Comparison of ENCODE assay signal across 27 mouse cellular contexts in genomic region chr11:118939731-118940130, GRCm38 (mm10). TPM values are rescaled to one million over a fixed set of nuclear protein-coding genes. Genes with fewer than 3 reads are reported as not detected.
DNase-seq lines count a peak whose midpoint lies in the region; ATAC-seq and TF ChIP-seq lines count a peak whose summit lies in the region.
"Had no signal": no experiment of that assay in that cellular context is flagged by ENCODE, and none has a peak within 500 bp of the region (broad histone marks: within the 10 kb centered on the region; RNA-seq: fewer than 3 reads in every experiment).

No protein-coding gene starts in this region.

- 0 out of 2 replicates have a peak, but pooled peaks cover 4% of the 10 kb centered on the region for H3K27me3 ChIP-seq in hindbrain, embryonic 10.5 days (ENCODE audit: insufficient read depth, poor library complexity, severe bottlenecking)
- no peaks in the 10 kb centered on the region for H3K27me3 ChIP-seq in hindbrain, postnatal 0 days (ENCODE audit: insufficient read depth, low read length)
- H3K27me3 ChIP-seq in midbrain, embryonic 13.5 days: no peaks in the 10 kb centered on the region
- no peaks in the 10 kb centered on the region for H3K27me3 ChIP-seq in midbrain, postnatal 0 days (ENCODE audit: insufficient read depth, low read length)
- H3K27me3 ChIP-seq in testis, adult 2 months (ENCODE audit: control insufficient read depth, insufficient read depth, low read length): no peaks in the 10 kb centered on the region
- H3K27me3 ChIP-seq: embryonic facial prominence, embryonic 12.5 days; forebrain, embryonic 13.5 days had no signal

- H3K4me2 ChIP-seq in hindbrain, postnatal 0 days (ENCODE audit: low read depth, low read length): no peak overlapping the region
- H3K4me2 ChIP-seq in midbrain, embryonic 13.5 days (replicated peaks): no peak overlapping the region
- H3K4me2 ChIP-seq in midbrain, postnatal 0 days (ENCODE audit: low read depth, low read length, poor library complexity, severe bottlenecking): no peak overlapping the region
- H3K4me2 ChIP-seq: embryonic facial prominence, embryonic 12.5 days; forebrain, embryonic 13.5 days had no signal

- H3K9ac ChIP-seq in hindbrain, postnatal 0 days (replicated peaks; ENCODE audit: low read length): no peak overlapping the region
- H3K9ac ChIP-seq in midbrain, embryonic 13.5 days (replicated peaks): 0 out of 2 replicates have a peak overlapping the region, but pooled peaks have one; percentile 2
- H3K9ac ChIP-seq in midbrain, postnatal 0 days (replicated peaks; ENCODE audit: low read length, poor library complexity, severe bottlenecking): no peak overlapping the region
- H3K9ac ChIP-seq: embryonic facial prominence, embryonic 12.5 days; forebrain, embryonic 13.5 days; forebrain, postnatal 0 days had no signal

- H3K4me1 ChIP-seq in hindbrain, embryonic 10.5 days (replicated peaks): peaks cover 42% of the 10 kb centered on the region
- peaks cover 10% of the 10 kb centered on the region; the same call in 1 of the 2 replicates for H3K4me1 ChIP-seq in hindbrain, postnatal 0 days (ENCODE audit: insufficient read depth, low read length)
- H3K4me1 ChIP-seq in midbrain, embryonic 13.5 days (replicated peaks): peaks cover 9% of the 10 kb centered on the region; the same call in 1 of the 2 replicates
- no peaks in the 10 kb centered on the region for H3K4me1 ChIP-seq in midbrain, postnatal 0 days (ENCODE audit: insufficient read depth, low read length)
- no peaks in the 10 kb centered on the region for H3K4me1 ChIP-seq in testis, adult 2 months (ENCODE audit: control insufficient read depth, insufficient read depth, low read length)
- H3K4me1 ChIP-seq: embryonic facial prominence, embryonic 12.5 days had no signal

- H3K36me3 ChIP-seq in hindbrain, embryonic 10.5 days: no peaks in the 10 kb centered on the region
- H3K36me3 ChIP-seq in hindbrain, postnatal 0 days (ENCODE audit: insufficient read depth, low read length): no peaks in the 10 kb centered on the region
- no peaks in the 10 kb centered on the region for H3K36me3 ChIP-seq in midbrain, embryonic 13.5 days
- H3K36me3 ChIP-seq in midbrain, postnatal 0 days (ENCODE audit: insufficient read depth, low read length): no peaks in the 10 kb centered on the region
- H3K36me3 ChIP-seq in testis, adult 2 months (ENCODE audit: control insufficient read depth, insufficient read depth, low read length): no peaks in the 10 kb centered on the region
- H3K36me3 ChIP-seq: embryonic facial prominence, embryonic 10.5 days; embryonic facial prominence, embryonic 12.5 days; G1E had no signal

- H3K27ac ChIP-seq in hindbrain, embryonic 10.5 days: 0 out of 2 replicates have a peak overlapping the region, but pooled peaks have one; percentile 57
- H3K27ac ChIP-seq in hindbrain, postnatal 0 days: no peak overlapping the region
- no peak overlapping the region for H3K27ac ChIP-seq in midbrain, embryonic 13.5 days
- no peak overlapping the region for H3K27ac ChIP-seq in midbrain, postnatal 0 days (ENCODE audit: low read depth, low read length)
- H3K27ac ChIP-seq in testis, adult 2 months (ENCODE audit: control insufficient read depth, insufficient read depth, low read depth, low read length): no peak overlapping the region
- H3K27ac ChIP-seq: embryonic facial prominence, embryonic 10.5 days; embryonic facial prominence, embryonic 12.5 days had no signal

- H3K9me3 ChIP-seq in hindbrain, embryonic 10.5 days: no peaks in the 10 kb centered on the region
- no peaks in the 10 kb centered on the region for H3K9me3 ChIP-seq in hindbrain, postnatal 0 days (ENCODE audit: low read length)
- H3K9me3 ChIP-seq in midbrain, embryonic 13.5 days: no peaks in the 10 kb centered on the region
- H3K9me3 ChIP-seq in midbrain, postnatal 0 days (ENCODE audit: low read length): no peaks in the 10 kb centered on the region
- H3K9me3 ChIP-seq: embryonic facial prominence, embryonic 10.5 days; embryonic facial prominence, embryonic 12.5 days; forebrain, embryonic 13.5 days had no signal

- TF ChIP-seq CTCF in hindbrain, postnatal 0 days (IDR thresholded peaks at IDR 0.05; ENCODE audit: low read depth): no peak
- no peak for TF ChIP-seq CTCF in midbrain, postnatal 0 days (IDR thresholded peaks at IDR 0.05)
- TF ChIP-seq CTCF in testis, adult 2 months (IDR thresholded peaks at IDR 0.05; ENCODE audit: control insufficient read depth, insufficient read depth, insufficient replicate concordance, low read depth, low read length): no peak

- H3K4me3 ChIP-seq in hindbrain, embryonic 10.5 days: no peak overlapping the region
- no peak overlapping the region for H3K4me3 ChIP-seq in hindbrain, postnatal 0 days (ENCODE audit: low read length)
- H3K4me3 ChIP-seq in midbrain, embryonic 13.5 days (replicated peaks): no peak overlapping the region
- no peak overlapping the region for H3K4me3 ChIP-seq in midbrain, postnatal 0 days (ENCODE audit: low read depth, low read length)
- H3K4me3 ChIP-seq in testis, adult 2 months (ENCODE audit: control insufficient read depth, low read depth, low read length): peak overlapping the region; percentile 24; the same call in 1 of the 2 replicates
- H3K4me3 ChIP-seq: embryonic facial prominence, embryonic 10.5 days; embryonic facial prominence, embryonic 12.5 days; forebrain, embryonic 13.5 days had no signal

- 87% methylated on average over 4 of the region's 4 CpGs for WGBS in hindbrain, embryonic 10.5 days
- 76% methylated on average over 4 of the region's 4 CpGs for WGBS in hindbrain, postnatal 0 days
- 78% methylated on average over 4 of the region's 4 CpGs for WGBS in midbrain, embryonic 13.5 days
- WGBS in midbrain, postnatal 0 days: 89% methylated on average over 4 of the region's 4 CpGs

- no peak for ATAC-seq in hindbrain, postnatal 0 days
- ATAC-seq in midbrain, embryonic 13.5 days: no peak
- ATAC-seq in midbrain, postnatal 0 days (ENCODE audit: low FRiP score): no peak
- ATAC-seq: activated CD4-positive, CD25-positive, alpha-beta regulatory T cell, adult 4 months; CD4-positive, CD25-positive, alpha-beta regulatory T cell, adult 4 months; Patski had no signal

- peak; percentile 61 for DNase-seq in cerebellum, adult 9-11 months
- DNase-seq in cerebellum, adult 11 months: no peak
- no peak for DNase-seq in hindbrain, embryonic 10.5 days (ENCODE audit: low spot score)
- no peak for DNase-seq in hindbrain, postnatal 0 days (ENCODE audit: low spot score)
- no peak for DNase-seq in midbrain, postnatal 0 days (ENCODE audit: low spot score)
- no peak for DNase-seq in testis, postnatal 10 days (ENCODE audit: low spot score)
- DNase-seq: adrenal gland, adult 8-10 months; adrenal gland, postnatal 14 days; adrenal gland, postnatal 36 days; B cell, adult 2 months; cerebellum, adult 18-20 months; cerebellum, adult 8-10 months; forebrain, postnatal 0 days had no signal

- no peak for TF ChIP-seq POLR2A in testis, adult 2 months (IDR thresholded peaks at IDR 0.05; ENCODE audit: control insufficient read depth, low read depth, low read length)

RNA-seq across cellular contexts. Expression of gene Rbfox3, which starts 28.3 kb away (rescaled TPM):
- polyA plus RNA-seq in hindbrain, embryonic 10.5 days (2016; fragmentation: Nextera tagmentation; extraction: Ambion mirVana): 5.8 and 11.7 TPM in 2 replicates
- 50.0 and 52.6 TPM in 2 replicates for total RNA-seq in hindbrain, postnatal 0 days (2014; rRNA removed)
- 75.5 and 76.8 TPM in 2 replicates for polyA plus RNA-seq in hindbrain, postnatal 0 days (2015; fragmentation: Nextera tagmentation; extraction: Ambion mirVana)
- 28.2 and 29.9 TPM in 2 replicates for polyA plus RNA-seq in midbrain, embryonic 13.5 days (2015; fragmentation: Nextera tagmentation; extraction: Ambion mirVana)
- 41.2 and 60.3 TPM in 2 replicates for total RNA-seq in midbrain, postnatal 0 days (2014; rRNA removed)
- 72.5 and 73.3 TPM in 2 replicates for polyA plus RNA-seq in midbrain, postnatal 0 days (2015; fragmentation: Nextera tagmentation; extraction: Ambion mirVana)
- 0.28 and 1.4 TPM in 2 replicates for polyA plus RNA-seq in testis, adult 2 months (2012; rRNA removed)
- total RNA-seq: CH12.LX had no signal
- polyA plus RNA-seq: CD4-positive, CD25-positive, alpha-beta regulatory T cell, adult 4 months; G1E; Patski had no signal

RNA-seq across cellular contexts. Expression of gene Enpp7, which starts 48.3 kb away (rescaled TPM):
- not detected in 2 replicates for polyA plus RNA-seq in hindbrain, embryonic 10.5 days (2016; fragmentation: Nextera tagmentation; extraction: Ambion mirVana)
- total RNA-seq in hindbrain, postnatal 0 days (2014; rRNA removed): not detected in 2 replicates
- polyA plus RNA-seq in hindbrain, postnatal 0 days (2015; fragmentation: Nextera tagmentation; extraction: Ambion mirVana): not detected in 2 replicates
- polyA plus RNA-seq in midbrain, embryonic 13.5 days (2015; fragmentation: Nextera tagmentation; extraction: Ambion mirVana): not detected in 2 replicates
- total RNA-seq in midbrain, postnatal 0 days (2014; rRNA removed): not detected in 2 replicates
- not detected in 2 replicates for polyA plus RNA-seq in midbrain, postnatal 0 days (2015; fragmentation: Nextera tagmentation; extraction: Ambion mirVana)
- 0.08 TPM in 1 of 2 replicates, not detected in the other for polyA plus RNA-seq in testis, adult 2 months (2012; rRNA removed)
- total RNA-seq: adrenal gland, adult 18-20 months; adrenal gland, adult 8-10 months; adrenal gland, postnatal 14 days; adrenal gland, postnatal 36 days; CH12.LX; forebrain, postnatal 0 days; G1E had no signal
- polyA plus RNA-seq: activated CD4-positive, CD25-positive, alpha-beta regulatory T cell, adult 4 months; CD4-positive, CD25-positive, alpha-beta regulatory T cell, adult 4 months; cortical plate, adult 2 months; embryonic facial prominence, embryonic 10.5 days; embryonic facial prominence, embryonic 12.5 days; embryonic facial prominence, embryonic 14.5 days; forebrain, embryonic 11.5 days; forebrain, embryonic 13.5 days; forebrain, postnatal 0 days; G1E; Patski had no signal
